Mouse (Mus musculus) B cell, adult 67 days (primary cell): ENCODE results near the gene Mrgprx2. TPM values are rescaled to one million over a fixed set of nuclear protein-coding genes. Genes with fewer than 3 reads are reported as not detected.

Source experiments
- total RNA-seq, 2 experiments: library from RNA; stranded (reverse); gene quantifications; 4 replicates each; pipeline ENCODE4 v1.2.4; 2023

Mrgprx2 gene
- total RNA-seq: not detected

GRCm38 (mm10) chr7:48499221-48499620 is at the start of gene Mrgprx2:
Mrgprx2 (minus strand) TSS chr7:48499321.

GRCm38 (mm10) chr7:48456242-48456641 is 42.9 kb downstream of the Mrgprx2 start, which contains the start of gene Mrgprb1:
Mrgprb1 (minus strand) TSS chr7:48456342.

Other genes starting within 250 kb of the Mrgprx2 start
- not detected for gene Mrgprb8, start 110.8 kb downstream of the Mrgprx2 start, total RNA-seq
- not detected for gene Mrgprb1, start 43.0 kb downstream of the Mrgprx2 start, total RNA-seq
- not detected for gene Mrgprb2, start 58.8 kb upstream of the Mrgprx2 start, total RNA-seq
- gene Mrgprb3, start 144.5 kb upstream of the Mrgprx2 start, total RNA-seq: not detected